Mouse (Mus musculus) forebrain, postnatal 0 days (tissue): Measurements from ENCODE around the gene Gtsf1. TPM values are rescaled to one million over a fixed set of nuclear protein-coding genes. Genes with fewer than 3 reads are reported as not detected.
A peak's percentile ranks its signal among the peaks of the same experiment; 100 is the strongest.

Source experiments
- ATAC-seq: fragments of 200-750 bp; cut with Nextera tagmentation; 2 replicates; pipeline ENCODE4 v1.8.0; 2017; ENCODE audit warnings: mild to moderate bottlenecking, moderate library complexity
- DNase-seq: peaks from one replicate; pipeline ENCODE4 v3.0.0-alpha.2; 2015
- H3K27ac ChIP-seq: fragments of 300-500 bp; sonication (generic); 2 replicates; pipeline ENCODE4 v1.5.1; 2014; ENCODE audit warnings: low read depth, mild to moderate bottlenecking, antibody characterized with exemption, low read length, moderate library complexity, mixed read lengths
- H3K27me3 ChIP-seq: fragments of 300-500 bp; sonication (generic); 2 replicates; pipeline ENCODE4 v1.6.1; 2014; ENCODE audit warnings: mild to moderate bottlenecking, low read length, mixed read lengths; ENCODE audit not compliant: insufficient read depth
- H3K36me3 ChIP-seq: fragments of 300-500 bp; sonication (generic); 2 replicates; pipeline ENCODE4 v1.6.1; 2014; ENCODE audit warnings: mild to moderate bottlenecking, moderate library complexity; ENCODE audit not compliant: insufficient read depth
- H3K4me1 ChIP-seq: fragments of 300-500 bp; sonication (generic); 2 replicates; pipeline ENCODE4 v1.6.1; 2014; ENCODE audit warnings: antibody characterized with exemption; ENCODE audit not compliant: insufficient read depth
- H3K4me2 ChIP-seq: fragments of 300-500 bp; sonication (generic); 2 replicates; pipeline ENCODE4 v1.6.1; 2014; ENCODE audit warnings: low read depth, mild to moderate bottlenecking, moderate library complexity
- H3K4me3 ChIP-seq: fragments of 300-500 bp; sonication (generic); 2 replicates; pipeline ENCODE4 v1.5.1; 2014; ENCODE audit warnings: low read depth, low read length, mixed read lengths
- H3K9ac ChIP-seq: fragments of 300-500 bp; sonication (generic); 2 replicates; pipeline ENCODE4 v1.6.1; 2014; ENCODE audit warnings: mild to moderate bottlenecking
- H3K9me3 ChIP-seq: fragments of 300-500 bp; sonication (generic); 2 replicates; pipeline ENCODE4 v1.6.1; 2016; ENCODE audit warnings: low read length
- CTCF ChIP-seq: sonication (generic); IDR thresholded peaks from 2 replicates; pipeline ENCODE4 v1.5.1; 2016; ENCODE audit warnings: antibody characterized with exemption, control low read depth, low read depth
- WGBS: fragments of 180-500 bp; shearing (Covaris S2); extraction: QIAGEN DNeasy Blood & Tissue Kit; methylation state at CpG from one replicate; pipeline ENCODE4 v1.1.7; 2014; 5-methylcytosine and 5-hydroxymethylcytosine counted together
- polyA plus RNA-seq: library from polyadenylated mRNA; unstranded; fragments of >200 nt; fragmentation: Nextera tagmentation; extraction: Ambion mirVana; gene quantifications from 2 replicates; pipeline ENCODE4 v1.2.1, GENCODE M21; 2015
- total RNA-seq: library from RNA; depleted of rRNA; stranded (reverse); fragments of >200 nt; gene quantifications from 2 replicates; pipeline ENCODE4 v1.2.3, GENCODE M21; 2014

Gtsf1 gene
- total and polyA plus RNA-seq, 2 experiments from 2014 or later: not detected

- ATAC-seq (no peak), DNase-seq (no peak)
- Histone ChIP-seq H3K27me3 (0 out of 2 replicates have a peak, but pooled peaks cover 4% of the 10 kb centered on the region), H3K27ac (no peak overlapping the region), H3K4me2 (no peak overlapping the region), H3K4me3 (no peak overlapping the region), H3K9me3 (no peaks in the 10 kb centered on the region), H3K36me3 (no peaks in the 10 kb centered on the region), H3K4me1 (peaks cover 11% of the 10 kb centered on the region), H3K9ac (no peak overlapping the region)
- WGBS: 68% methylated on average over 1 of the region's 1 CpGs
- no peak for TF ChIP-seq CTCF
Observed at GRCm38 (mm10) chr15:103369123-103369522, 61.1 kb downstream of the Gtsf1 start.

GRCm38 (mm10) chr15:103368179-103368940 is 61.9 kb downstream of the Gtsf1 start:
- no peaks in the 10 kb centered on the region for H3K36me3 ChIP-seq
- H3K4me2 ChIP-seq: no peak overlapping the region
- H3K27me3 ChIP-seq: 0 out of 2 replicates have a peak, but pooled peaks cover 4% of the 10 kb centered on the region
- 78% methylated on average over 4 of the region's 4 CpGs for WGBS
- no peak overlapping the region for H3K27ac ChIP-seq
- no peak overlapping the region for H3K4me3 ChIP-seq
- H3K9ac ChIP-seq: no peak overlapping the region
- ATAC-seq: no peak
- peaks cover 11% of the 10 kb centered on the region for H3K4me1 ChIP-seq
- no peak for DNase-seq
- TF ChIP-seq CTCF: no peak
- no peaks in the 10 kb centered on the region for H3K9me3 ChIP-seq

- Histone ChIP-seq H3K4me1 (peaks cover 11% of the 10 kb centered on the region), H3K9ac (peak within 1 kb of the TSS; percentile 50), H3K4me3 (peak within 1 kb of the TSS; percentile 43), H3K27me3 (0 out of 2 replicates have a peak, but pooled peaks cover 4% of the 10 kb centered on the region), H3K9me3 (no peaks in the 10 kb centered on the region), H3K27ac (no peak within 1 kb of the TSS), H3K36me3 (no peaks in the 10 kb centered on the region), H3K4me2 (peak within 1 kb of the TSS; percentile 97)
- ATAC-seq (peak; percentile 59; the same call in 1 of the 2 replicates), DNase-seq (peak; percentile 26)
- no peak for TF ChIP-seq CTCF
- WGBS: 1% methylated on average over 47 of the region's 51 CpGs
Observed at GRCm38 (mm10) chr15:103366376-103367149, 63.7 kb downstream of the Gtsf1 start, which contains the start of gene Itga5. Gene Itga5, minus strand, starts transcription at chr15:103366763.

- H3K27ac ChIP-seq: no peak overlapping the region
- no peaks in the 10 kb centered on the region for H3K9me3 ChIP-seq
- DNase-seq (peak; percentile 21), ATAC-seq (peak; percentile 30)
- H3K27me3 ChIP-seq: 0 out of 2 replicates have a peak, but pooled peaks cover 4% of the 10 kb centered on the region
- TF ChIP-seq CTCF: no peak
- 2% methylated on average over 51 of the region's 51 CpGs for WGBS
- no peaks in the 10 kb centered on the region for H3K36me3 ChIP-seq
- peak overlapping the region; percentile 43 for H3K4me3 ChIP-seq
- H3K9ac ChIP-seq: peak overlapping the region; percentile 50
- peak overlapping the region; percentile 97 for H3K4me2 ChIP-seq
- peaks cover 11% of the 10 kb centered on the region for H3K4me1 ChIP-seq
Observed at GRCm38 (mm10) chr15:103365471-103366375, 64.5 kb downstream of the Gtsf1 start.

- Histone ChIP-seq H3K4me3 (no peak overlapping the region), H3K27me3 (0 out of 2 replicates have a peak, but pooled peaks cover 4% of the 10 kb centered on the region), H3K9me3 (no peaks in the 10 kb centered on the region), H3K9ac (no peak overlapping the region), H3K36me3 (no peaks in the 10 kb centered on the region), H3K27ac (no peak overlapping the region), H3K4me1 (peaks cover 11% of the 10 kb centered on the region), H3K4me2 (peak overlapping the region; percentile 97)
- DNase-seq (no peak), ATAC-seq (no peak)
- 51% methylated on average over 4 of the region's 4 CpGs for WGBS
- no peak for TF ChIP-seq CTCF
Observed at GRCm38 (mm10) chr15:103364761-103365160, 65.5 kb downstream of the Gtsf1 start.

GRCm38 (mm10) chr15:103363809-103364208 is 66.5 kb downstream of the Gtsf1 start:
- no peak for DNase-seq
- no peak overlapping the region for H3K4me2 ChIP-seq
- peaks cover 11% of the 10 kb centered on the region for H3K4me1 ChIP-seq
- 71% methylated on average over 1 of the region's 1 CpGs for WGBS
- no peak overlapping the region for H3K4me3 ChIP-seq
- no peak overlapping the region for H3K9ac ChIP-seq
- no peak for ATAC-seq
- no peaks in the 10 kb centered on the region for H3K36me3 ChIP-seq
- no peaks in the 10 kb centered on the region for H3K9me3 ChIP-seq
- H3K27ac ChIP-seq: no peak overlapping the region
- H3K27me3 ChIP-seq: 0 out of 2 replicates have a peak, but pooled peaks cover 4% of the 10 kb centered on the region
- TF ChIP-seq CTCF: no peak
